Mouse (Mus musculus): Measurements from ENCODE around the gene Cir1.

DNA sequence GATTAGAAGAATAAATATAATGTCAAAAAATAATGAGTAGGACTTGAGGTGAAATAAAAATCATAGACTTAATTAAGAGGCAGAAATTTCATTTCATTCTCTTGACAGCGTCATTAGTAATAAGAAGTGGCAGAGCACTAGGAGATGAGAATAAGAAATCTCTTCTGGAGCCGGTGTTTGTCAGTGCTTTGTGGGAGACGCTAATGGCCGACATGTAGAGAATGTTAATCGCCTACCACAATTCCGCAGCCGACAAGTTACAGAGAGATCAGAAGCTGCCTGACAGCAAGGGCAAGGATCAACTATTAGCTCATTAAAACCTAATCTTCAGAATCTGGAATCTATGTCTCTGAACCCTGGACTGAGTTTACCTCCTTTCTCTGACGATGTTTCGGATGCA lies 35.3 kb upstream of the Cir1 start:
- TF ChIP-seq CTCF (IDR thresholded peaks at IDR 0.05; ENCODE audit: low read depth) (no peak), EP300 (optimal IDR thresholded peaks at IDR 0.05) (no peak)
